ENCODE assay signal across 9 mouse cellular contexts in the genomic region with DNA sequence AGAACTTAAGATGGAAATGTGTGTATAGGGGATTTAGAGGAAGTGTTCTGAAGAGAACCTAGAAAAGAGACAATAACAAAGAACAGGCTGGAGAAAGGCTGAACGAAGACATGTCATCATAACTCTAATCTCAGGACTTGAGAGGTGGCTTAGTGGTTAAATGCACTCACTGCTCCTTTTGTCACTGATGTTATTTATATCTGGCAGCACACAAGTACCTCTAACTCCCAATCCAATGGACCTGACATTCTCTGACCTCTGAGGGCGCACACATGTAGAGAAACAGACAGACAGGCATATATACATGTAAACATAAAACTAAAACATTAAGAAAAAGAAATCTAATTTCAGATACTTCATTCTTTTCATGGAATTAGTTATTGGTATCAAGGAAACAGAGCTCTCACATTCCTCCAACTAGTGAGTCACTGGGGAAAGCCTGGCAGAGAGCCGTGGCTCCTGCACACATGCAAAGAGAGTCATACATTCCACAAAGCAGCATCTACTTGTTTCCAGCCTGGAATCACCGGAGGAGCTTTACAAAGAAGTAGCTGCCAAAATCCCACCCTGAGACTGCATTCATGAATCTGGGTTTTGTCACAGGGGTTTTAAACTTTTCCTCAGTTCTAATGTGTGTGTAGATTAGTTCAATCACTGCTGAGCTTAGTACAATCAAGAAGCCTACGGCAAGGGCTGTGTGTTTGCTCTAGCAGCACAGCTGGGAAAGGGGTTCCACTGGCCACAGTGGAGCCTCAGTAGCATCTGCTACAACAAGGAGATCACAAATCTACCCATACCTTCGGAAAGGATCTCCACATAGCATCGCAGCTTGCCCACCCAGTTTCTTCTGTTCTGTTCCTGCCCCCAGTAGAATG.
DNase-seq lines count a peak whose midpoint lies in the region; ATAC-seq lines count a peak whose summit lies in the region.
"Had no signal": no experiment of that assay in that cellular context is flagged by ENCODE, and none has a peak within 500 bp of the region (broad histone marks: within the 10 kb centered on the region; RNA-seq: fewer than 3 reads in every experiment).

No protein-coding gene starts in this region.

- DNase-seq in adrenal gland, adult (ENCODE audit: inconsistent age in 2 of 2, low spot score in 1 of 2) = peak; percentile 44 to 67
- DNase-seq in adrenal gland, postnatal 4 days (ENCODE audit: low spot score in 2 of 2) = no peak
- DNase-seq in Muller cell, postnatal 12 days (ENCODE audit: inconsistent ontology term) = peak; percentile 91
- DNase-seq in left cerebral cortex, adult 8-10 months (ENCODE audit: low spot score in 2 of 2) = peak; percentile 2 to 36
- no peak for DNase-seq in cerebellum, postnatal 14 days
- no peak for DNase-seq in natural killer cell, adult 2 months (ENCODE audit: low spot score in 2 of 2)
- no peak for DNase-seq in cerebellum, postnatal 36 days

- 0 out of 2 replicates have a peak overlapping the region, but pooled peaks have one; percentile 10 for H3K9ac ChIP-seq in heart, embryonic 11.5 days (ENCODE audit: low read depth, low read length)

- H3K27ac ChIP-seq in heart, embryonic 11.5 days (ENCODE audit: low read depth, low read length) = peak overlapping the region; percentile 82
- H3K27ac ChIP-seq: forebrain, embryonic 10.5 days had no signal

- peak; percentile 69 for ATAC-seq in heart, embryonic 11.5 days (replicated peaks; ENCODE audit: insufficient number of reproducible peaks, low FRiP score, low TSS enrichment)

- peak overlapping the region; percentile 24 for H3K4me2 ChIP-seq in heart, embryonic 11.5 days

- no peaks in the 10 kb centered on the region for H3K9me3 ChIP-seq in heart, embryonic 11.5 days (replicated peaks; ENCODE audit: control insufficient read depth, low read length)
- H3K9me3 ChIP-seq: forebrain, embryonic 10.5 days had no signal

- H3K27me3 ChIP-seq in heart, embryonic 11.5 days (ENCODE audit: control insufficient read depth, insufficient read depth, low read length) = no peaks in the 10 kb centered on the region

- H3K4me3 ChIP-seq in heart, embryonic 11.5 days (ENCODE audit: low read depth, low read length) = no peak overlapping the region
- H3K4me3 ChIP-seq: forebrain, embryonic 10.5 days had no signal

- 39% methylated on average over 7 of the region's 7 CpGs for WGBS in heart, embryonic 11.5 days (ENCODE audit: insufficient replicate concordance)

- peaks cover 11% of the 10 kb centered on the region for H3K4me1 ChIP-seq in heart, embryonic 11.5 days (ENCODE audit: control insufficient read depth, insufficient read depth, low read length)
- H3K4me1 ChIP-seq: forebrain, embryonic 10.5 days had no signal

- H3K36me3 ChIP-seq in heart, embryonic 11.5 days (ENCODE audit: control insufficient read depth, insufficient read depth, low read length) = no peaks in the 10 kb centered on the region
- H3K36me3 ChIP-seq: forebrain, embryonic 10.5 days had no signal

Comparison
In these comparisons a context has a peak if more than half of its experiments do, and no peak if none do; other contexts are left out.
1. DNase-seq: peak in adrenal gland, adult (2 of 2), Muller cell, postnatal 12 days (single experiment) and left cerebral cortex, adult 8-10 months (2 of 2); none in adrenal gland, postnatal 4 days (0 of 2), cerebellum, postnatal 14 days (0 of 2), natural killer cell, adult 2 months (0 of 2) and cerebellum, postnatal 36 days (0 of 2).